19 mouse cellular contexts compared by ENCODE assay signal in the genomic region with DNA sequence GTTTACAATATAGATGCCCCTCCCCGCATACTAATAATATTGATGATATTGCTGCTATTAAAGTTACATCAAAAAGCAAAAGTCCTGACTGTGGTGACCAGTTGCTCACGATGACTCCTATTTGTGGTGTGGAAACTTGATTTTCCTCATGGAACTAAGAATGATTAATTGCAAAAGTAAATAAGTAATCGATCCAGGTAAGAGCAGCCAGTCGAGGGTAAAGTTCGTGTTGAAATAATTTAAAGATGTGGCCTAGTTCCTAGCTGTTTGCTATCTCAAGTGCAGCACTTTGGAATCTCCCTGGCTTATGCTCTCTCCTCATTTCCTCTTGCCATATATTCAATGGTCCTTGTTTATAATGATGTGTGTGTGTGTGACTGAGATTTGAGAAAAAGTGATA.
"Had no signal": no experiment of that assay in that cellular context is flagged by ENCODE, and none has a peak within 500 bp of the region (broad histone marks: within the 10 kb centered on the region; RNA-seq: fewer than 3 reads in every experiment).

No protein-coding gene starts in this region.

- DNase-seq: layer of hippocampus, postnatal 36 days; liver, embryonic 13.5 days; lung, postnatal 10 days; lung, postnatal 36 days; retina, postnatal 1 day; right cerebral cortex, postnatal 25 days; spleen, adult 18-20 months; thymus, postnatal 25 days had no signal

- H3K27ac ChIP-seq: intestine, embryonic 15.5 days; left cerebral cortex, adult 2 months; liver, embryonic 13.5 days; lung, embryonic 15.5 days; midbrain, embryonic 10.5 days; midbrain, embryonic 13.5 days; neural tube, embryonic 13.5 days; stomach, embryonic 15.5 days had no signal

- H3K4me1 ChIP-seq: intestine, embryonic 15.5 days; lung, embryonic 15.5 days; megakaryocyte, embryonic 14.5 days; stomach, embryonic 15.5 days had no signal

- H3K9ac ChIP-seq: intestine, embryonic 15.5 days; liver, embryonic 13.5 days; lung, embryonic 15.5 days; midbrain, embryonic 13.5 days; neural tube, embryonic 13.5 days; stomach, embryonic 15.5 days had no signal

- H3K4me3 ChIP-seq: intestine, embryonic 15.5 days; left cerebral cortex, adult 2 months; liver, embryonic 13.5 days; lung, embryonic 15.5 days; megakaryocyte, embryonic 14.5 days; midbrain, embryonic 10.5 days; midbrain, embryonic 13.5 days; myocyte; neural tube, embryonic 13.5 days; stomach, embryonic 15.5 days had no signal

- H3K4me2 ChIP-seq: intestine, embryonic 15.5 days; liver, embryonic 13.5 days; lung, embryonic 15.5 days; midbrain, embryonic 13.5 days; neural tube, embryonic 13.5 days; stomach, embryonic 15.5 days had no signal

- H3K9me3 ChIP-seq: intestine, embryonic 15.5 days; liver, embryonic 13.5 days; lung, embryonic 15.5 days; megakaryocyte, embryonic 14.5 days; midbrain, embryonic 10.5 days; midbrain, embryonic 13.5 days; neural tube, embryonic 13.5 days; stomach, embryonic 15.5 days had no signal

- H3K36me3 ChIP-seq: intestine, embryonic 15.5 days; liver, embryonic 13.5 days; lung, embryonic 15.5 days; midbrain, embryonic 10.5 days; midbrain, embryonic 13.5 days; neural tube, embryonic 13.5 days; stomach, embryonic 15.5 days had no signal

- ATAC-seq: hindbrain, embryonic 16.5 days; intestine, embryonic 15.5 days; midbrain, embryonic 13.5 days; midbrain, embryonic 16.5 days had no signal

- H3K27me3 ChIP-seq: intestine, embryonic 15.5 days; liver, embryonic 13.5 days; lung, embryonic 15.5 days; megakaryocyte, embryonic 14.5 days; midbrain, embryonic 13.5 days; neural tube, embryonic 13.5 days; stomach, embryonic 15.5 days had no signal
